Mouse (Mus musculus) embryonic fibroblast, embryonic 13.5 days (primary cell): Measurements from ENCODE around the gene Uqcc1.

Experiments used
- CTCF ChIP-seq: IDR thresholded peaks from 2 replicates; pipeline ENCODE4 v1.5.1; 2011; ENCODE audit warnings: mild to moderate bottlenecking, control low read depth, low read length, moderate library complexity, borderline replicate concordance; ENCODE audit not compliant: insufficient read depth
- POLR2A ChIP-seq: IDR thresholded peaks from 2 replicates; pipeline ENCODE4 v1.6.1; 2011; ENCODE audit warnings: low read depth, mild to moderate bottlenecking, control low read depth, low read length, moderate library complexity

GRCm38 (mm10) chr2:155914684-155915083 is 15.4 kb downstream of the Uqcc1 start:
- TF ChIP-seq CTCF (no peak), POLR2A (no peak)
